Mouse (Mus musculus) v-Abl transformed pro-B cells (cell line): ENCODE measurements around the gene Itsn1.

Experiments
- in situ Hi-C, 2 experiments: fragments of 400-800 bp; cut with MboI; formaldehyde crosslinking; loops; one replicate each; pipeline ENCODE4 v1.15.1; 2025; ENCODE audit not compliant: unreplicated experiment in 2 of 2

Itsn1 gene

DNA sequence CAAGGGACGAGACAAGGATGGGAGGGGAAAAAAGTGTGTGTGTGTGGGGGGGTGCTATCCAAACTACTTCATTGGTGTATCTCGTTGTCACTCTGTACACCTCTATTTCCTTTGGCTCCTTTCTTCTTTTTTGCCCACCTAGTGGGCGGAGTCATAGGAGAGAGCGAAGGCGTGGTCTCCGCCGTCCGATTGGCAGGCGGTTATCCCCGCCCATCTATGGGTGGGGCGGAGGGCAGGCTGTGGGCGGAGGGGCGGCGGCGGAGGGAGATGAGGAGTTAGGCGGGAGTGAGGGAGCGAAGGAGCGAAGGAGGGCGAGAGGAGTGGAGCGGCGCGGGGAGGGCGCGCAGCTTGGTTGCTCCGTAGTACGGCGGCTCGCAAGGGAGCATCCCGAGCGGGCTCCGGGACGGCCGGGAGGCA, at the start of gene Itsn1:
Gene Itsn1 (plus strand): TSS at position 216 of the 417 bp plus-strand sequence.
- in situ Hi-C loops, result loop anchor here in 1 of 2 experiments (10.0 kb wide), 2 partner anchors 186 to 566 kb away; partner anchors contain the start of gene Kcne2

DNA sequence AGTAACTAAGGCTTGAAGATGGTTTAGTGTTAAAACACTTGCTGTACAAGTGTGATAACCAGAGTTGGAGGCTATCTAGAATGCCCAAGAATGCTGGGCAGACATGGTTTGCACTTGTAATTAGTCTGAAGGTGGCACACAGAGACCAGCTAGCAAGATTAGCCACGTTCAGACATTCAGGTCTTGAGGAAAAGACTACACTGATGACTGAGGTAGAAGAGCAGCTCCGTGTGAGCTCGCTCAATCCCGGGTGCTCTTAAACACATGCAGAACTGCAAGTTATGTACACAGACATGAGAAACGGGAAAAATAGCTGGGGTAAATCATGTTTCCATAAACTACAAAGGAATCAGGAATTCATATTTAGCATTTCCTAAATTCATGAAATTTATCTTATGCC, 48.4 kb upstream of the Itsn1 start:
- in situ Hi-C loops, result loop anchor here in 1 of 2 experiments (5.0 kb wide), 1 partner anchor 33 kb away; the partner anchor contains the start of genes Gart and Son

DNA sequence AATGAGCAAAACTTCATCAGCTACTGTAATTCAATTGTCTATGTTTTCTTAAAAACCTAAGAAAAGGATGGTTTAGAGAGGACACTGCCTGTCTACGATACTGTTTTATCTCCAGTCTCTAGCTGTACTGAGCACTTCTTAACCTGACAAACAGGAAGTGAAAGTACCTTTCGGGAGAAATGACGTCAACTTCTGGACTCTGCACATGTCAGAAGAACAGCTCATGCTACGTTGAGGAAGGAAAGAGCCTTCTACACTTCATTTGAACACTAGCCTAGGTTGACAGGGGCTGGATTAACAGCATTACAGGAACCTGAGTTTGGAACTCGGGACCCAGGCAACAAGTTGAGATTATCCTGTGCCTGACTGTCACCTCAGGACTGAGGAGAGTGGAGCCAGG, 43.6 kb upstream of the Itsn1 start:
- in situ Hi-C loops, result no loop called here

DNA sequence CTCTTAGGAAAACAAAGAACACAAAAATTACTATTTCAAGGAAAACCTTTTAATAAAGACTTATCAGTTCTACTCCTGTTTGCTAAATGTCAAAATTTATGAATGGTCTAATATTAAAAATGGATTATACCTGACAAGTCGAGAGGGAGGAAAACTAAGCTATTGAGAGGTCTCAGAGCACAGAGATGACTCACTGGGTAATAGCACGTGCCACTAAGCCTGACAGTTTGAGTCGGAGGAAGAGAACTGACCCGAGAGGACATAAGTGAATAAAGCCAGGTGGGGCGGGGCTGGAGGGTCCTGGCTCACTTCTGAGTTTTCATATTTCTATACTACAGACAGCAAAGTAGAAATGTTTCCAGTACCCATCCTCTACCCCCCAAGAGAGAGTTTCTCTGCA, 42.7 kb upstream of the Itsn1 start:
- in situ Hi-C loops, result no loop called here

DNA sequence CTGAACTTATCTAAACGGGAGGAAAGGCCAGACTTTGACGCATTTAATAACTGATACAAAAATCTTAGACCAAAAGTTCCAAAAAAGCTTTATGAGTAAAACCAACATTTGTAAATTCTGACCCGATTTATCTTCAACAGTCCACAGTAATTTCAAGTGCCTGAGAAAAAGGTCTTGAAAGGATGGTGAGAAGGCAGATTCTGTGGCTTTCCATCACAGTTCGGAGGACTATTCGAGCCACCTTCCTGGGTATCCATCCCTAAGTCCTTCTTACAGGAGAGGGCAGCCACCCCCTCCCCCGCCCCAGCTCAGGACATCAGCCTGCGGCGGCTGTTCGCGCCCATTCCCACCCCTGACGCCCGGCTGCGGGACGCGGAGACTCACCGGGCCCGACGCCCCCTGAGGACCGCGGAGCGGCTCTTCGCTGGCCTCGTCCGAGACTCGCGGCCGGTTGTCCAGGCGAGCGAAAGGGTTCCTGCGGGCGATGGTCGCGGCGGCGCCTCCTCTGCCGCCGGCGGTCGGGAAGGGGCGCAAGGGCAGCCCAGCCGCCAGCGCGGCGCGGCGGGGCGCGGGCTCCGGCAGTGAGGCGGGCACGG, 41.0 kb upstream of the Itsn1 start:
- in situ Hi-C loops, result no loop called here

DNA sequence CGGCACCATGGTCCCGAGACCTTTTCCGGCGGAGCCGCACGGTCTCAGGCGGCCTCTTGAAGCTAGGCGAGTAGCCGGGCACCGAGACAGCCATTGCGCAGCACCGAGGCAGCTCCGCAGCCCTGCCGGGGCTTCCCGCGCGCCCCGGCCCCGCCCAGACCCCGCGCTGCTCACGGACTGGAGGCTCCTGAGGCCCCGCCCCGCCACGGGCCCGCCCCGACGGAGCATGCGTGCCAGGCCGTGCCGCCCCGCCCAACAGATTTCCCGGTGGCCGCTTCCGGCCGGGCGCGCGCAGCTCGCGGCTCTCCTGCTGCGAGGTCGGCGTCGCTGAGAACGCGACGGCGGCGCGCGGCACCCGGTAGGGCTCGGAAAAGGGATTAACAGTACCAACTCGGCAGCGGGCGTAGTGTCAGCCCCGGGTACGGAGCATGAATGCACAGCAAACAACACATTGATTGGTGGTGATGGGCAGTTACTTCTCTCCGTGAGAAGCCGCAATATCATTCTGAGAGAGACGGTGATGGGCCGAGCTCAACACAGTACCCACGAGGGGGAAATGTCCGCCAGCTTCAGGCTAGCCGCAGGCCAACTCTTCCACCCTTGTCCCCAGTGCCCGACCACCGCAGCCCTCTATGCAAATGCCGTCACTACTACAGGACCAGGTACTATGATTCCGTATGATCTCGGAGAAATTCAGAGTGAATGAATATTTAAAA, 40.3 kb upstream of the Itsn1 start, which contains the start of gene Donson:
Gene Donson (minus strand): TSS at position 152 of the 716 bp plus-strand sequence.
- in situ Hi-C loops, result no loop called here

DNA sequence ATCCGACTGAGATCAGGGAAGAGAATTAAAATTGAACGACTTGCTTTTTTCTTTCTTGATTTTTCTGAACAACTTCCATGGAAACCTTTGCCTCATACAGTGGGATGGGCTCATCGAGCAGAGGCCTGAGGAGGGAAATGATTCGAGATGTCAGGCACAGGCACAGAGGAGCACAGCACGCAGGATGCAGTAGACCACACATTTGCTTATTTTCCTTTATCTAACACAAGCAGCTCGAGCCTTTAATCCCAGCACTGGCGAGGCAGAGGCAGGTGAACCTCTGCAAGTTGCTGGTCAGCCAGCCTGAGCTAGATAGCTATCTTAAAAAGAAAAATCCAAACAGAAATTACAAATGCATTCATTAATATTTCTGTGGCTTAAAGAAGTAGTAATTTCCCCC, 39.3 kb upstream of the Itsn1 start:
- in situ Hi-C loops, result loop anchor here in 1 of 2 experiments (5.0 kb wide), 1 partner anchor 102 kb away; no protein-coding TSS in a partner anchor

DNA sequence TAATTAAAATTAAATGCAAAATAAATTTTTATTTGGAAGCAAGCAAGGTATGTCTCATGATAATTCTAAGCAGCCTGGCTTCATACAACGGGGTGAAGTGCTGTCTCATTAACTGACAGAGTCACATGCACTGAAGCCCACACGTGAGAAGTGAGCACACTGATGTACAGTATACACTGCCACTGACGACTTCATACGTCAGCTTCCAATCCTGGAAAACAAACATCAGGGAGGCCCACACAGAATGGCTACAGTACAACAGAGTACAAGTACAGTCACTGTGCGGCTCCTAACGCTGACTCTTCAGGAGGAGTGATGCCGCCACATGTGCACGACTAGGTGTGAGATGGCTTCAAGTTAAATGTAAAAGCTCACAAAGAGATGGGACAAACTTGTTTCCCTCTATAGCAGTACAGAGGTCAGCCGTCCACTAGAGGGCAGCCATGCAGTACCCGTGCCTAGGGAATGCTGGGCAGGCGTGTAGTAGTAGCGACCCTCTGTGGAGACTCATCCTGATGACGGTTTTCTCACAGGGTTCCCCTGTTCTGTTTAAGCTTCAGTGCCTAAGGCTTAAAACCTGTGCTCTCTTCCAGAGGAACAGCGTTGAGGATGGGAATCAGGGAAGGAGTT, 34.5 kb upstream of the Itsn1 start:
- in situ Hi-C loops, result loop anchor here in 1 of 2 experiments (5.0 kb wide), 1 partner anchor 107 kb away; no protein-coding TSS in a partner anchor

DNA sequence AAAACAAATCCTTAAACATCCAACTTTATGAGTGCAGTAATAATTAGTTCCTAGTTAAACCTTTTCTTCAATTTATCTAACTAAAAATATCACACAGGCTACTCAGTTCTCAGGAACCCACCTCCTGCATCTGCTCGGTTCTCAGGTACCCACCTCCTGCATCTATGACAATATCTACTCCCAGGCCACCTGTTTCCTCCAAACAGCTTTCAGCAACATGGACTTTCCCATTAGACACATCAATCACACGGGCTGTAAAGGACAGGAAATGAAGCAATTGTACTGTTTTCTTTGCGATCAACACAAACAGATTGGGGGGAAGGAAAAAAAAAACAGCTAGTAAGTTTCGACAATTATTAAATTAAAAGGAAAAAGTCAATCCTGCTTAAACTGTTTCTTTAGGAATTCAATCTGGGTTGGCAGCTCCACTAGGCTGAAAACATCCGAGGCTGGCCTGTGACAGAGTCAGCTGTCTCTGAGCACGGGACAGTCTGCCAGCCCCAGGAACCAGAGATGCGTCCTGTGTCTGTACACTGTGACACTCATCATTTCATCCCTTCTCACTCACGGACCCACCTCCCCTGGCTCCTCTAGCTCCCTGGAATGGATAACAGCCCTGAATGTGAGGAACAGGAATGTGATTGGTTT, 33.8 kb upstream of the Itsn1 start:
- in situ Hi-C loops, result no loop called here

DNA sequence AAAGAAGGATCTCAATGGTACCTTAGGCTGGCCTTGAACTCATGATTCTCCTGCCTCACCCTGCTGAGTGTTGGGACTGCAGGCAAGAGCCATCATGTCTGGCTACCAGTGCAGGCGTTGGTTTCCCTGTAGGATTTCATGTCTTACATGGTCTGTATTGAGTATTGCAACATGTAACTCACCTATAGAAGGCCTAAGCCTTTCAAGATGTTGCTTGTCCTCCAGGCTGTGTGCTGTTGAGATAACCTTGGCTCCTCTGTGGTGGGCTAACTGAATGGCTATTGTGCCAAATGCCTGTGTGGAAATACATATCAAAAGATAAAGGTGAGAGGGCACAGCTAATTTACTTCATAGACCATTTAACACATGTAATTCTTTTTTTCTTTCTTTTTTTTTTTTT, 30.1 kb upstream of the Itsn1 start:
- in situ Hi-C loops, result no loop called here

DNA sequence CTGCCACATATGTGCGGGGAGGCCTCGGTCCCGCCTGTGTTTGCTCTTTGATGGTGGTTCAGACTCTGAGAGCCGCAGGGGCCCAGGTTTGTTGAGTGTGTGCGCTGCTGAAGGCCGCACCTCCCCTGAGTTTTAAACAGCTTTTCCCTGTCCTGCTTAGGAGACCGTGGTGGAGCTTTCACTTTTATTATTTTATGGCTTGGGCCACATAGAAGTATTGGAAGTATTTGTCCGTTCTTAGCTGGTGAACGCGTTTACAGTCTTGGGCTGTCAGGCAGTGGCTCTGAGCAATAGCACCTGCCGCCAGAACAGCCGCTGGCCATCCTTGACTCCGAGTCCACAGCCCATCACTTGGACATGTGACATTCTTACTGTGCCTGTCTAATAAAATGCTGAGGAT, 27.2 kb upstream of the Itsn1 start:
- in situ Hi-C loops, result loop anchor here (25.0 kb wide), 4 partner anchors 360 to 760 kb away; partner anchors contain the start of genes 4932438H23Rik (in 1 of the 2), Gm49711 (in 1 of the 2), Kcne2 (in 1 of the 2) and Mrps6 (in 1 of the 2)

DNA sequence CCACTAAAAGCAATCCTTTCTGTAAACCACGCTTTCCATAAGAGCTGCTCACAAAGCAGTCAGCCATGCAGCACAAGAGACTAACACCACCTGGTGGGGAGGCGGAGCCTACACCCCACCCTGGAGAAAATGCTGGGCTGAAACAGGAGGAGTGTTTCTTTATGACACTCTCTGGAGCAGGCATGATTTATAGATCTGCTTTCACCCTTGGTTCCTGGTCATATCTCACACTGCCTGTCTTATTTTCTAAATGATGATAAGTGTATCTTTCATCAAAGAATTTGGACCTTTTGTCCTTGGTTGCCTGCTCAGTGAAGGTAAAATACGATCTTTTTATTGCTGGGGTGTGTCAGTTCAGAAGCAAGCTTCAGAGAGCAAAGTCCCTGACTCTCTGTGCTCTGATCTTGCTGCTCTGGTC, 26.3 kb upstream of the Itsn1 start:
- in situ Hi-C loops, result loop anchor here (25.0 kb wide), 4 partner anchors 360 to 760 kb away; partner anchors contain the start of genes 4932438H23Rik (in 1 of the 2), Gm49711 (in 1 of the 2), Kcne2 (in 1 of the 2) and Mrps6 (in 1 of the 2)

DNA sequence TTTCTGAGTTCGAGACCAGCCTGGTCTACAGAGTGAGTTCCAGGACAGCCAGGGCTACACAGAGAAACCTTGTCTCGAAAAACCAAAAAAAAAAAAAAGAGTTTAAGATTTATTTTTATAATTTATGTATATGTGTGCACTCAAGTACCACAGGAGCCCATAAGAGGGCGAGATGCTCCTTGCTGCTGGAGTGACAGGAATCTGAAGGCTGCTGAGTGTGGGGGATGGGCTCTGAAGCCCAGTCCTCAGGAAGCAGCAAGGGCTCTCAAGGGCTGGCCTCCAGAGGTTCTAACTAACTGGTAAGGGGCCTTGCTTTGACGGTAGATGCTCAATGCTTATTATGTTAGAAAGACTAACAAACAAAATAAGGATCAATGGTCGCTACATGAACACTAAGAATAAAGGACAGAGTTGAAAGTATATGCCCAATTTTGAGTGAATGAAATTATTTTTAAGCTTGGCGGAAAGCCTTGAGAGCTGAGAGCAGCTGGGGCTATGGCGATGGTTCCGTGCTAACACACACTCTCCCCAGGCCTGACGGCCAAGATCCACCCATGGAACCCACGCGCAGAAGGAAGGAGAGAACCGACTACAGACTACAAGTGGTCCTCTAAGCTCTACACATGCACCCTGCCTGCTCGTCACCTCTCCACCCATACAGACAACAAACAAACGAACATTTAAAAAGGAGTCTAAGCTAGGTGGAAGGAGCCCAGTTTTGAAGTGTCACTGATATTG, 24.3 kb upstream of the Itsn1 start:
- in situ Hi-C loops, result loop anchor here (25.0 kb wide), 4 partner anchors 358 to 758 kb away; partner anchors contain the start of genes 4932438H23Rik (in 1 of the 2), Gm49711 (in 1 of the 2), Kcne2 (in 1 of the 2) and Mrps6 (in 1 of the 2)

DNA sequence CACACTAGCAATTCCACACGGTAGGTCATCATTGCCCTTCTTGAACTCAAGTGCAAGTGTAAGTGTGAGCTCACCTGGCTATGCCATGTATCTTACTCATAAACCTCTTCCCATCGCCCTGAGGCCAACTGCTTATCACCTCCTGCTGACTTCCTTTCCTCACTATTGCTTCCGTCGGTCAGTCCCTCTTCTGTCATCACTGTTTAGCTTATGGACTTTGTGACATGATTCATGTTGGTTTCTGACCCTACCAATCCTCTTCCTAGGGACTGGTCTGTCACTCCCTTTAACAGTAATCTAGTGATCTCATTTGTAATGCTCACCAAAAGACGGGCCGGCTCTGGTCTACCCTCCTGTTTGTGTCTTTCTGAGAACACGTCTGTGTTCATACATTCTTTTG, 18.8 kb upstream of the Itsn1 start:
- in situ Hi-C loops, result loop anchor here (25.0 kb wide), 4 partner anchors 352 to 752 kb away; partner anchors contain the start of genes 4932438H23Rik (in 1 of the 2), Gm49711 (in 1 of the 2), Kcne2 (in 1 of the 2) and Mrps6 (in 1 of the 2)

DNA sequence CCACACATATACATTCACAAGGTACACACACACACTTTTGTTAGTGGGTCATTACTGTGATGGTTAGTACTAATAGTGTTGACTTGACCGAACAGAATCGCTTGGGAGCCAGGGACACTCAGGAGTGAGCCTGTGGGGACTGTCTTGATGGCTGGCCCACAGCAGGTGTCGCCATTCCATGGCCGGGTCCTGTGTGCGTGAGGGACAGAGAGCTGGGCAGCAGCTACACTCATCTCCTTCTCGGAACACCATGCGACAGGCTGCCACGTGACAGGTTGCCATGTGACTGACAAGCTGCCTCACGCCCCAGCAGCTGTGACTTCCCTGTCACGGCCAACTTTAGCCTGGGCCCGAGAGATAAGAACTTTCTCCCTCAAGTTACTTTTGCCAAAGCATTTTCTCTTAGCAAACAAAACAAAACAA, 12.1 kb upstream of the Itsn1 start:
- in situ Hi-C loops, result loop anchor here (25.0 kb wide), 4 partner anchors 345 to 745 kb away; partner anchors contain the start of genes 4932438H23Rik (in 1 of the 2), Gm49711 (in 1 of the 2), Kcne2 (in 1 of the 2) and Mrps6 (in 1 of the 2)

DNA sequence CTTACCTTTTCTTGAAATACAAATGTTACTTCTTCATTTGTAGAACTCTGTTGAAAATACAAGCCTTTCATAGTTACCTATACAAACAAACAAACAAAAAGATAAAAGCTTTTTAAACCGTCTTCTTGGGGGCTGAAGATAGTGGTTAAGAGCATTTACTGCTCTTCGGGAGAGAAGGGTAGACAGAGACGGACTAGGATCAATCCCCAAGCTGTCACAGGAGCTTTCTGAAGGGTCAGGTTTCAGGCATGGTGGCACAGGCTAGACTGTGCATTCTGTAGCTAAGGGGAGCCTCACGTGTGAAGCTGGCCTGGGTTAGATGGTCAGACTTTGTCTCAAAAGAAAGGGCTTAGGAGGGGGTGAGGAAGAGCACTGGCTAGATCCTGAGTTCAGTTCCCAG, 11.7 kb upstream of the Itsn1 start:
- in situ Hi-C loops, result loop anchor here (25.0 kb wide), 4 partner anchors 345 to 745 kb away; partner anchors contain the start of genes 4932438H23Rik (in 1 of the 2), Gm49711 (in 1 of the 2), Kcne2 (in 1 of the 2) and Mrps6 (in 1 of the 2)

DNA sequence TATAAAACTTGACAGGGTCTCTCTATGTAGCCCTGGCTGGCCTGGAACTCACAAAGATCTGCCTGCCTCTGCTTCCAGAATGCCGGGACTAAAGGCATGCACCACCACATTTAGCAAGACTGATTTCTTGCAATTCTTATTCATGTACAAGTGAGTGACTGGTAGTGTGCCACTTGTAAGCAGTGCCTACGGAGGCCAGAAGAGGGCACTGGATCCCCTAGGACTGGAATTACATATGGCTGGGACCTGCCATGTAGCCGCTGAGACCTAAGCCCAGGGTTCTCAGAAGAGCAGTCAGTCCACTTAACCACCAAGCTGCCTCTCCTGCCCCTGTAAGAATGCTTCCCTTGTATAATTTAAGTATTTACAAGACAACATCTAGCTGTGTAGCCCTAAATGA, 4.8 kb upstream of the Itsn1 start:
- in situ Hi-C loops, result loop anchor here (5.0 to 25.0 kb wide), 7 partner anchors 163 to 738 kb away; partner anchors contain the start of genes Kcne2 (in 2 of the 2), 4932438H23Rik (in 1 of the 2), Gm49711 (in 1 of the 2) and Mrps6 (in 1 of the 2)

DNA sequence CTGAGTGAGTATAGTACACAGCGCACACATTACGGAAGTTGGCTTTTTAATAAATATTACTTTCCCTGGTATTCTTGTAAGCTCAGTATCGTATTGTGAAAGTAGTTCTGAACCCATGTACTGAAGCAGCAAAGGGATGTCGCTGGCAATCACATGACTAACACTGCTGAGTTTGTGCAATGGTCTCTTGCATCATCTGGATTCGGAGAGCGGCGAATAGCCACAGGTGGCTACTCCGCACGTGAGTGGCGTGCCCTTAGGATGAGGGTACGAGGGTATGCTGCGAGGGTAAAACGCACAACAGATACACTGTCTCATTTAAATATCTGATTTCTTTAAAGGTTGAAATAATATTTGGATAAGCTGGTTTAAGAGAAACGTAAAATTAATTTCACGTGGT, 1.6 kb upstream of the Itsn1 start:
- in situ Hi-C loops, result loop anchor here in 1 of 2 experiments (10.0 kb wide), 2 partner anchors 187 to 567 kb away; partner anchors contain the start of gene Kcne2
